Mouse (Mus musculus) stomach, postnatal 0 days (tissue): ENCODE measurements at regions not wholly inside any gene's neighbourhood (a gene's known extent, or its start where the extent isn't known, plus 50 kb on each side); places are given as distances from the start of the nearest gene placed in this dataset.

Experiments used
- ATAC-seq: fragments of 200-750 bp; cut with Nextera tagmentation; 2 replicates; pipeline ENCODE4 v1.8.0; 2017; ENCODE audit not compliant: low FRiP score, low TSS enrichment
- DNase-seq: peaks from one replicate; pipeline ENCODE4 v3.0.0-alpha.2; 2016; ENCODE audit warnings: low spot score
- H3K27ac ChIP-seq: fragments of 300-500 bp; sonication (generic); replicated peaks from 2 replicates; pipeline ENCODE4 v1.5.1; 2014; ENCODE audit warnings: mild to moderate bottlenecking, control low read depth
- H3K27me3 ChIP-seq: fragments of 300-500 bp; sonication (generic); 2 replicates; pipeline ENCODE4 v1.6.1; 2014; ENCODE audit warnings: low read length; ENCODE audit not compliant: control insufficient read depth, insufficient read depth
- H3K36me3 ChIP-seq: fragments of 300-500 bp; sonication (generic); 2 replicates; pipeline ENCODE4 v1.6.1; 2014; ENCODE audit warnings: low read length, mixed read lengths; ENCODE audit not compliant: control insufficient read depth, insufficient read depth
- H3K4me1 ChIP-seq: fragments of 300-500 bp; sonication (generic); replicated peaks from 2 replicates; pipeline ENCODE4 v1.6.1; 2014; ENCODE audit warnings: antibody characterized with exemption; ENCODE audit not compliant: control insufficient read depth, insufficient read depth
- H3K4me2 ChIP-seq: fragments of 300-500 bp; sonication (generic); replicated peaks from 2 replicates; pipeline ENCODE4 v1.6.1; 2014; ENCODE audit warnings: low read depth, mild to moderate bottlenecking, control low read depth, moderate library complexity
- H3K4me3 ChIP-seq: fragments of 300-500 bp; sonication (generic); 2 replicates; pipeline ENCODE4 v1.5.1; 2014; ENCODE audit warnings: low read depth, low read length, control low read depth
- H3K9ac ChIP-seq: fragments of 300-500 bp; sonication (generic); 2 replicates; pipeline ENCODE4 v1.6.1; 2014; ENCODE audit warnings: mild to moderate bottlenecking, low read length, control low read depth, mixed read lengths
- H3K9me3 ChIP-seq: fragments of 300-500 bp; sonication (generic); 2 replicates; pipeline ENCODE4 v1.6.1; 2016; ENCODE audit warnings: low read length; ENCODE audit not compliant: control insufficient read depth
- CTCF ChIP-seq: IDR thresholded peaks from 2 replicates; pipeline ENCODE4 v1.5.1; 2016; ENCODE audit warnings: antibody characterized with exemption, low read depth, mild to moderate bottlenecking, moderate library complexity
- EP300 ChIP-seq: optimal IDR thresholded peaks from 2 replicates; pipeline ENCODE3; 2016; ENCODE audit warnings: antibody characterized with exemption
- WGBS: fragments of 180-500 bp; shearing (Covaris S2); extraction: QIAGEN DNeasy Blood & Tissue Kit; methylation state at CpG from one replicate; pipeline ENCODE4 v1.1.7; 2014; 5-methylcytosine and 5-hydroxymethylcytosine counted together

DNA sequence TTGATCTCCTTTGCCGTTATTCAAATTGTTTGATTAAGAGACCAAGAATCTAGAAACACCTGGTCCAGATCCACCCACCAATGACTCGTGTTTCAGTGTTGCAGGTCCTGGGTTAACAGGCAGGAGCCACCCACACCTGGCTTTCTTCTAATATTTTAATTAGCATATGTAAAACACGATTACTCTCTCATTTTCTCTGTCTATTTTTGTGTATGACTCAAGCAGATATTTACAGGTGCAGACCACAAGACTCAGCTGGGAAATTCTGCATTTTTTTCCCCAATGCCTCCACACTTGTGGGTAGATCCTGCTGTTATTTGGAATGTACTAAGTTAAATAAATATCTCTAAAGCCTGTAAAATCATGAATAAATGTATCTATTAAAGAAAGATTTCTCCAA, 245.3 kb upstream of the Crbn start:
- Histone ChIP-seq H3K27me3 (no peaks in the 10 kb centered on the region), H3K4me3 (no peak overlapping the region), H3K27ac (no peak overlapping the region), H3K36me3 (no peaks in the 10 kb centered on the region), H3K4me1 (no peaks in the 10 kb centered on the region), H3K9me3 (no peaks in the 10 kb centered on the region), H3K9ac (no peak overlapping the region), H3K4me2 (no peak overlapping the region)
- no peak for TF ChIP-seq CTCF
- no peak for TF ChIP-seq EP300
- DNase-seq, result no peak
- WGBS, result 51% methylated on average over 3 of the region's 3 CpGs
- ATAC-seq, result no peak

DNA sequence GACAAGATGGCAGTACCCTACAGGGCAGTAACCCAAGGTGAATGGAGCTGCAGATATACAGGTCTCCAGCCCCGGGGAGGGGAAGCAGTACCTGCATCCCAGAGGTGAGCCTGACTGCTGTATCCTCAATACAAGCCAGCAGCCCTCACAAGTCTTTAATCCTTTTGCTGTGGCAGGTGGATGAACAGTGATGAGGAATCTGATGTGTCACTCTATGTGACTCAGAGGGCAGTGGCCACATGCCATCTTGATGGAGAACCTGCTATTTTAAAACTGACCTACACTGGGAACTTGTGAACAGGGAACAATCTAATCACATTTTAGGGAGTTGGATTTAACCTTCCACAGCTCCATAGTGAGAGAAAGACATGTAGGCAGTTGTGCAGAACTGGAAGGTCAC, 251.7 kb upstream of the Crbn start:
- TF ChIP-seq CTCF, result no peak
- TF ChIP-seq EP300, result no peak
- no peak overlapping the region for H3K4me3 ChIP-seq
- no peak overlapping the region for H3K27ac ChIP-seq
- no peak overlapping the region for H3K9ac ChIP-seq
- WGBS, result 95% methylated on average over 1 of the region's 1 CpGs
- H3K27me3 ChIP-seq, result no peaks in the 10 kb centered on the region
- DNase-seq (no peak), ATAC-seq (no peak)
- no peaks in the 10 kb centered on the region for H3K36me3 ChIP-seq
- no peaks in the 10 kb centered on the region for H3K4me1 ChIP-seq
- no peak overlapping the region for H3K4me2 ChIP-seq
- H3K9me3 ChIP-seq, result no peaks in the 10 kb centered on the region

DNA sequence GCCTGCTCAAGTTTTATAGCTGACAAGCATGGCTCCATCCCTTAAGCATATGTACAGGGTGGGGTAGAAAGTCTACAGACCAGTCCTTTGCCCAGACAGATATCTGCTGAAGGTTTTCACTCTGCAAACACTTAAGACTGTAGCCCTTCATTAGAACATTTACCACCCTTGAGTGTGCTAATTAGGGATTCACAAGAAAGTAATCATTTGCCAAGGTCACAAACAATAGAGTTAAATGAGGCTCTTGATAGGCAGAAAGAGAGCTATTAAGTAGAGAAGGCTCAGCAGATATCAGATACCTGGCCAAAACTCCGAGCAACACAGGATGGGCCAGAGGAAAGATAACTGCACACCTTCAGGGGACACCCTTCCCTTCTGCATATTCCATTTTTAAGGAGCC, 252.3 kb upstream of the Crbn start:
- no peak overlapping the region for H3K9ac ChIP-seq
- H3K4me1 ChIP-seq, result no peaks in the 10 kb centered on the region
- TF ChIP-seq CTCF (no peak), EP300 (no peak)
- ATAC-seq, result no peak
- no peaks in the 10 kb centered on the region for H3K36me3 ChIP-seq
- no peak overlapping the region for H3K4me3 ChIP-seq
- H3K27ac ChIP-seq, result no peak overlapping the region
- H3K4me2 ChIP-seq, result no peak overlapping the region
- H3K27me3 ChIP-seq, result no peaks in the 10 kb centered on the region
- 82% methylated on average over 1 of the region's 1 CpGs for WGBS
- DNase-seq, result no peak
- H3K9me3 ChIP-seq, result no peaks in the 10 kb centered on the region

DNA sequence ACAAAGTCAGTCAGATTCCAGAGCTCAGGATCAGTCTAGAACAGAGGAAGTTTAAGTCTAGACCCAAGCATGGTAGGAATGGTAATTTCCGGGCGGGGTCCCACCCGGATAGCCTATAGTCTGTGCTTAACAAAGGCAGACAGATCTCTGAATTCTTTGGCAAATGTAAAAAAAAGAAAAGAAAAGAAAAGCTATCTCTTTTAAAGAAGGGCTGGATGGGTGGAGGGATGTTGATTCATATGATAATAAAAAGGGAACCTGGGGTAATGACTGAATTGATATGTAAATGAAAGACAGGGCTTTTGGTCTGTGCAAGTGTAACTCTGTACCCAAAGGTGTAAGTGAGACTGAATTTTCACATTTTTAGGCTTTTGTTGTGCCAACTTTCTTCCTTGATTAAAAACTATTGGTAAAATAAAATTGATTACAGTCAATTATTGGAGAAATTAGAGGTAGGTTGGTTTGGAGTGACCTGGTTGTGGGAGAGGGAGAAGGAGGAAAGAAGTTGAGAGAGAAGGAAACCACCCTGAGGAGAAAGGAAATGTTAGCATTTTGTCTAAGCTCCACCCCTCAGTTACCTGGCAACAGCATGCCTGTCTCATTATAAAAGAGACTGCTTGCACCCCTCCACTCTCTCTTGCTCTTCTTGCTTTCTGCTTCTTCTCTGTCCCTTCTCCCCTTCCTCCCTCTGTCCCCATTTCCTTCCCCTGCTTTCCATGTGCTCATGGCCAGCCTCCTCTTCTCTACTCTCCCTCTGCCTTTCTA, 259.3 kb upstream of the Crbn start:
- no peak for TF ChIP-seq EP300
- no peak for TF ChIP-seq CTCF
- 85% methylated on average over 3 of the region's 3 CpGs for WGBS
- H3K9ac ChIP-seq, result no peak overlapping the region
- no peaks in the 10 kb centered on the region for H3K36me3 ChIP-seq
- H3K4me2 ChIP-seq, result no peak overlapping the region
- DNase-seq (no peak), ATAC-seq (no peak)
- no peak overlapping the region for H3K4me3 ChIP-seq
- H3K27me3 ChIP-seq, result no peaks in the 10 kb centered on the region
- H3K9me3 ChIP-seq, result no peaks in the 10 kb centered on the region
- no peak overlapping the region for H3K27ac ChIP-seq
- no peaks in the 10 kb centered on the region for H3K4me1 ChIP-seq

DNA sequence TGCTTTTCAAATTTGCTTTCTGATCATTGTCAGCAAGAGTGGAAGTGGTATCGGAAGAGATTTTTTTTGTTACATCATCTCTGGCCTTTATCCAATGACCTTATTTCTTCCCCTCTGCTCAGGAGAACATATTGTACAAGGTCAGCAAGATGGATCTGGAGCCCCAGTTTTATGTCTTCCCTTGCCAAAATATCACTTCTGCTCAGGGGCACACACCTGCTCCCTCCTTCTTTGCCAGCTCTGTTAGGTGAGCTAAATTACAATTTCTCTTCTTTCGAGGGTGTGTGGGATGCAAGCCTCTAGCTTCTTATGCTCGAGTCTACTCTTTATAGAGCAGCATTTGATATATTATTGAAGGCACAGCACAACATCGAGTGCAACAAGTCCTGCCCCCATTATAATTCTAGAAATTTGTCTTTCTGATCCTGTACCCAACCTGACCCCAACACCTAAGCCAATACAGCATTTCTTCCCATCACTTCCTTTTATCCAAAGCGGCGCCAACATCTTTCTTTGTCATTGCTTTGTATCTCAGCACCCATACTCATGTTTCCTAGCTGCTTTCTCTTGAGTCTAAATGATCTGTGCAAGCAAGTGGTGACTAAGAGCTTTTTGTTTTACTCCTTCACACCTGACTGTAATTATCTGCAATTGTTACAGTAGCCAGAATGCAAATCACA, 263.1 kb upstream of the Crbn start:
- Histone ChIP-seq H3K9ac (no peak overlapping the region), H3K36me3 (no peaks in the 10 kb centered on the region), H3K27ac (no peak overlapping the region), H3K27me3 (no peaks in the 10 kb centered on the region), H3K4me1 (no peaks in the 10 kb centered on the region), H3K4me2 (no peak overlapping the region), H3K9me3 (no peaks in the 10 kb centered on the region), H3K4me3 (no peak overlapping the region)
- TF ChIP-seq CTCF (no peak), EP300 (no peak)
- no peak for ATAC-seq
- 80% methylated on average over 6 of the region's 6 CpGs for WGBS
- DNase-seq, result no peak

DNA sequence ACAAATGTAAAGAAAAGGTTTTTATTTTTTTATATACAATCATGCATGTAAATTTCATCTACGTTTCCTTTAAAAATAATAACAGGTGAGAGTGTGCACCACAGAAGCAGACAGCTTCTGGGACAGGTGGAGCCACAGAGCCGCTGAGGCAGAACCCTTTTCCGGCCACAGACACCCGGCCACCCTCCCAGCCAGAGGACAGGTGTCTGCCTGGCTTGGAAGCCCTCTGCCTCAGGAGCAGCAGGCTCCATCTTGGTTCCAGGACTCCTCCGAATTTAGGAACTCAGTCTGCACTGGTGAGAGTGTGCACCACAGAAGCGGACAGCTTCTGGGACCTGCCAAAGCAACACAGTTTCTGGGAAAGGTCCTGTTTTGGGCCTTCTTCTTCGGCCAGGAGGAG, 270.6 kb upstream of the Crbn start:
- H3K36me3 ChIP-seq, result no peaks in the 10 kb centered on the region
- no peaks in the 10 kb centered on the region for H3K27me3 ChIP-seq
- DNase-seq, result no peak
- H3K4me2 ChIP-seq, result no peak overlapping the region
- H3K27ac ChIP-seq, result no peak overlapping the region
- H3K4me3 ChIP-seq, result no peak overlapping the region
- no peaks in the 10 kb centered on the region for H3K9me3 ChIP-seq
- H3K9ac ChIP-seq, result no peak overlapping the region
- ATAC-seq, result no peak
- TF ChIP-seq EP300 (no peak), CTCF (no peak)
- 88% methylated on average over 7 of the region's 7 CpGs for WGBS
- no peaks in the 10 kb centered on the region for H3K4me1 ChIP-seq
